Mouse (Mus musculus) small intestine, adult 2 months (tissue): ENCODE data around the gene Nxph3.

Experiments
- CTCF ChIP-seq: fragments of 200-500 bp; IDR thresholded peaks from 2 replicates; pipeline ENCODE4 v1.5.1; 2012; ENCODE audit warnings: low read depth, mild to moderate bottlenecking, control low read depth, inconsistent platforms, low read length, moderate library complexity, mixed read lengths; ENCODE audit not compliant: insufficient replicate concordance, insufficient read length; ENCODE audit errors: extremely low read depth
- POLR2A ChIP-seq: fragments of 200-500 bp; IDR thresholded peaks from 2 replicates; pipeline ENCODE4 v1.6.1; 2012; ENCODE audit warnings: low read depth, mild to moderate bottlenecking, control low read depth, inconsistent platforms, low read length, moderate library complexity

DNA sequence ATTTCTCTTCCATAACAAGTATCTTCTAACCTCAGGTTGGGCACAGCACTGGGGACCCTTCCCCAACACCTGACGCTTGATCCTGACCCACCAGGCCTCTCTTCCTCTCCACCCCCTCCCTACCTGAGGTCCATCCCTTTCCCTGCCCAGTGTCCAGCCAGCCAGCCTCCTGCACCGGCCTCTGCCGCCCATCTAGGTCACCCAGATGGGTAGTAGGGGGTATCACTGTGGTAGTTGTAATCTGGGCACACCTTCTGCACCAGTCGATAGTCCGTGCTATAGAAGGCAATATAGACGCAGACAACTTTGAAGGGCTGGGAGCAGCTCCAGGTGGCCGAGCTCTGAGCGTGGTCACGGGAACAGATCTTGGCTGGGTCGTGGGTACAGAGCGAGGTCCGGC, 3.7 kb downstream of the Nxph3 start:
- TF ChIP-seq POLR2A: no peak
- TF ChIP-seq CTCF: no peak
